Mouse (Mus musculus) regulatory T cell (primary cell): ENCODE measurements around the gene Cst9.

Experiments
- in situ Hi-C: fragments of 300-600 bp; cut with MboI, MseI; formaldehyde crosslinking; loops from one replicate; pipeline ENCODE4 v1.15.1; 2025; ENCODE audit warnings: high pct_unique_total_duplicates

Gene Cst9

DNA sequence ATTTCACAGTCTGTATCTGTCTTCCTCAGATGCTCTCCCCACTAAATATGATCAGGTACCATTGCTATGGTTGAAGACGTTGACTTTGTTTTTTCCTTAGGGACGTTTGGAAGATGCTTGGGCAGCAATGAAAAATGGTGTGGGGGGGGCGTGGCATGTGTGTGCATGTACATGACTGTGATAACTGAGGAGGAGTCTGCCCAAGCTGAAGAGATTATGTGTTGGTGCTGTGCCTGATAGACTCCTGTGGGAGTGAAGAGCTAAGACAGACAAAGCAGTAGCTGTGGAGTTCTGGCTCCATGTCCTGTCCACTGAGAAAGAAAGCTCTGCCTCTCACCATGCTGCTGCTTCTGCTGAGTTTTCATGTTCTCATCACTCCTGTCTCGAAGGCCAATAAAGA lies at the start of gene Cst9:
Cst9 (plus strand) TSS at position 236 of the 400 bp plus-strand sequence.
- in situ Hi-C loops = no loop called here

DNA sequence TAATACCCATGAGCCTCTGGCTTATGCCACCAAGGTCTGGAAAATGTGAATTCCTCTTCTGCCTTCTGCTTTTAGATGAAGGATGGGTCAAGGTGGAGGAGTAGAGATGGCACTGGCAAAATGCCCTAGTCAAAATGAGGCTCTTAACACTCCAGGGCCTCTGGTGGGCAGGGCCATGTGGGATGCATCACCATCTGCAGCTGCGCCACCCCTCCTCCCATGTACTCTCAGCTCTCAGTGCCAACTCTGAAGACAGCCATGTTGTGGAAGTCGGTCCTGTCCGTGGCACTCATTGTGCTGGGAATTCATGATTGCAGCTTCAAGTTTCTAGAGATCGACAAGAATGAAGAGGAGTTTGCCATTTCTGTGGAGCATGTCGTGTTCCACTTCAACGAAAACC lies 45.8 kb upstream of the Cst9 start, which contains the start of gene Cst12:
Cst12 (plus strand) TSS at position 220 of the 400 bp plus-strand sequence.
- in situ Hi-C loops = no loop called here

DNA sequence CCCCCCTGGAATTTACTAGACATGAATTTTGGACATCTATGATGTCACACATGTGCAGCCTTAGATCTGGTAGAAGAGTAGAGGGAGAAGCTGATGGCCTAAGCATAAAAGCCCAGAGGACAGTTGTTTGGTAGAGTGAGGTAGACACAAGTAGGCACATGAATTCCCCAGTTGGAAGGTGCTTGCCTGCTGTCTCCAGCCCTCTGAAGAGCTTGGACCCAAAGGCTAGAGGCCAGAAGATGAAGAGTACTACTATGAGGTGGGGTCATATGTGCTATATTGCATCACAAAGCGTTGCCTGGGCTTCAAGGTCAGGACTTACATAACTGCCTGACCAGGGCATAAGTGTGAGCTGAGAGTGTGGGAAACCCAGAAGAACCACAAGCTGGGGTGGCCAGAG lies 36.5 kb upstream of the Cst9 start, which contains the start of gene Cst8:
Cst8 (plus strand) TSS at position 301 of the 400 bp plus-strand sequence.
- in situ Hi-C loops = no loop called here

- in situ Hi-C loops = no loop called here
These were observed 33.4 kb upstream of the Cst9 start for GRCm38 (mm10) chr2:148801491-148801921.

DNA sequence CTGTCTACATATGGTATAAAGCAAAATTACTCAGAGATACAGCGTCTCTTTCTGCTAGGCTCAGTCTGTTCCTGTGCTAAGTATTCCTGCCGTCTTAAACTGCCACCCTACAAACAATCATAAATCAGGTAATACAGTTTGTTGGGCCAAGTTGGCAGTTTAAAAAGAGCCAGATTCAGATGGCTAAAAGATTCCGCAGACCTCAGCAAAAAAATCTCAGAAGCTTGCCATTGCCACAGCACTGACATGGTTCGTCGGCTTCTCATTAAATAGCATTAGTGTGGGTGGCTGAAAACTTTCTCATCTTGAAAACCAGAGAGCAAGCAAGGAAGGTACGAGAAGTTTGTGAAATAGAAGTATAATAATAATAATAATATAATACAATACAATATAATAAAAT lies 28.3 kb upstream of the Cst9 start:
- in situ Hi-C loops = no loop called here

DNA sequence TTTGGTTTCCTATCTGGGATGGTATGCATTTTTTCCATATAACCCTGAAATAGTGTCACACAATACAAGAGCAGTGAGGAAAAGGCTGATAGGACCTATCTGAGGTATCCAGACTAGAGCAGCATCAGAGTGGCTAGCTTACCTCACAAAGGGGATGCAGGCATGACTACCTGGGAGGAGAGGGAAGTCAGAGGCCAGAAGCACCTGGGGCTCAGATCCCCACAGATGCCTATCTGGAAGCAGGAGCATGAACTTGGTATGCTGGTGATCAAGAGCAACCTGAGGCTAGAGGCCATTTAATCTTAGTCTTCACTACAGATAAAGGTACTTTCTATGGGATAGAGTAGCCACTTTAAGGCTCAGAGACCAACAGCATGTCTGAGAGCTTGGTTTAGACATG lies 15.0 kb upstream of the Cst9 start, which contains the start of gene Cst13:
Cst13 (plus strand) TSS at position 173 of the 400 bp plus-strand sequence.
- in situ Hi-C loops = no loop called here

GRCm38 (mm10) chr2:148825986-148826385 lies 9.0 kb upstream of the Cst9 start:
- in situ Hi-C loops = no loop called here

GRCm38 (mm10) chr2:148838075-148838777 lies 3.3 kb downstream of the Cst9 start:
- in situ Hi-C loops = no loop called here

- in situ Hi-C loops = no loop called here
These were observed 4.3 kb downstream of the Cst9 start for GRCm38 (mm10) chr2:148839224-148839623.

DNA sequence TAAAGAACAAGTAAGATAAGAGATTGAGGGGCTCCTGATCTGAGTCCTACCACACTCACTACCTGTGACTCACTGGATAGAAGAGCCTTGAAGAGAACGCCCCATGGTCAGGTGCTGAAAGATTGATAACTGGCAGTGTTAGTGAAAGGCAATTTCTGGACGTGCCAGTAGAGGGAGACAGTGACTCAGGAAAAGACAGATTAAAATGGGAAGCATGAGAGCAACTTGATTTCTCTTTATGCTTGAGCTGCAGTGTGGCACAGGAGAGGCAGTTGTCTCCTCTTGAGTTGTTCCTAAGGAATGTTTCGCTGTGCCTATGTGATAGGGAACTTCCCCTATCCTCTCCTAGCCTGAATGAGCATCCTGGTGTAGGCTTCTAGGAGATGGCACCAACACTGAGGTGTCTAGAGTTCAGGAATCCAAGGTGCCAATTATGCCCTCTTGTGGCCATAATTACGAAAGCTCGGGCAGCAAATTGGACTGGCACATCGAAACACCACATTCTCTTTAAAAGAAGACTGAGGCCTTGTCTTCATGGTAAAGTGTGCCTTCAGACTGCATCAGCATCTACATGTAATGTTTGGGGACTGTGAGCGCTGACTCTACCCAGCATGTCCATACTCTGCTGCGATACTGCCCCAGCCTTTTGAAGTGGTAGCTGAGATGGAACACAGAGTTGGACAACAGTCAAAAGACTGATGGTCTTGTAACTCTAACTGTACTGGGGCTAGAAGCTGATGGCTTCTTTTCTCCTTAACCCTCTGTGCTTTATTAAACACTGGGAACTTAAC lies 16.4 kb downstream of the Cst9 start:
- in situ Hi-C loops = loop anchor here (5.0 kb wide), 1 partner anchor 46 kb away; no protein-coding TSS in a partner anchor

DNA sequence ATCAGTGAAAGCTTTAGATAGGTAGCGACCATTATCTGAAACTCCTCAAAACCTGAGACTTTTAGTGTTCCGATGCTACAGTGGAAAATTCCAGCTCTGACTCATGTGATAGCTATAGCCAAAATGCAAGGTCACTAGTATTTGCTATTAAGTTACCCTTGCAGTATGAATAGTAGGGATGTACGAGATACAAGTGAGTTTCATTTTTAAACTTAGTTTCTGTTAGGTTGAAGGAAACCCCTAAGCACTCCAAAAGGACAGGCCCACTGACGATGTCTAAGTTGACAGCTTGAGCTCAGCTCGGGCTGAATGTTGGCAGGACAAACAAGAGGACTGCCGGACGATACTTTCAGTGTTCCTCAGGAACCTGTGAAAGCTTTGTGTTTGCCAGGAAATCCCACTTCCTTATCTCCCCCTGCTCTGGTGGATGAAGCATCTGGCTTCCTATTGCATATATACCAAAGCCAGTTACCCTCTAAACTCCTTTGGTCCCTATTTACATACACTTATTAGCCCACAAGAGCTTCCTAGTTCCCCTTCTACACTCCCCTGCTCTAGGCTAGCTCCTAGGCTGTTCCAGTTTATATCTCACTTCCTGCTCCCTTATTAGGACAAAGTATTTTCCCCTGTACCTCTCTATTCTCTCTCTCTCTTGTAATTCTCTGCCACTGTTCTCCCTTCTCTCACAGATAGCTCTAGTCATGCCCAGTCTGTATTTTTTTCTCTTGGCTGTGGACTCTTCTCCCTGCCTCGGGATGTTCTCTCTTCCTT lies 21.9 kb downstream of the Cst9 start:
- in situ Hi-C loops = no loop called here

- in situ Hi-C loops = no loop called here
These were observed 22.6 kb downstream of the Cst9 start for GRCm38 (mm10) chr2:148857506-148857905.

DNA sequence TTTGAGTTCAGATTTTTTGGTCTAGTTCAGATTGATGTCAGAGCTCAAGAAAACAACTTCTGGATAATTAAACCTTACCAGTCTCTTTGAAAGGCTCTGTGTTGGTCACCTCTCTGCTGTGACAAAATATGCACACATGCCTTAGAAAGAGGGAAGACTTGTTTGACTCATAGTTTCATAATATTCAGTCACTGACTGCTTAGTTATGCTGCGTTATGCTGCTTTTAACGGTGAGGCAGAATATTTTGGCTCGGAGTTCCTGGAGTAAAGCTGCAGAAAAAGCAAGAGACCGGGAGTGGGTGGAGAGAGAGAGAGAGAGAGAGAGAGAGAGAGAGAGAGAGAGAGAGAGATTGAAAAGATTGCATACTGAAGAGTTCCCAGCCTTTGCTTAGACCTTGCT lies 26.0 kb downstream of the Cst9 start:
- in situ Hi-C loops = no loop called here

GRCm38 (mm10) chr2:148861693-148862092 lies 26.7 kb downstream of the Cst9 start:
- in situ Hi-C loops = no loop called here

GRCm38 (mm10) chr2:148864966-148865365 lies 30.0 kb downstream of the Cst9 start, which contains the start of gene 9230104L09Rik:
Gene 9230104L09Rik (minus strand): TSS chr2:148865038.
- in situ Hi-C loops = no loop called here

DNA sequence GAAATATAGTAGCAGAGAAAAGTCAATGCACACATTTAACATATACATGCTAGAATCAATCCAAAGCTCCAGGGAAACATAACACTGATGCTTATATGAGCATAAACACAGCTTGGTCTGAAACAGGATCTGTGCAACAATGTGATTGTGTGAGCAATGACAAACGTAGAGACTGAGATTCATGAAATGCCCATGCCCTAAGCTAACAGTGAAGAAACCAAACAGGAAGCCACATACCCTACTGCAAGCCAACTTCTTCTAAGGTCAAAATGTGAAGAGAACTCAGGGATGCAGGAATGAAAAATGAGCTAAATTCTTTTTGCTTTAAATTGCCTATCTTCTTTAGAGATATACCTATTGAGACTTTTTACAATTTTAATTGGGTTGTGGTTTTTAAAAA lies 34.0 kb downstream of the Cst9 start:
- in situ Hi-C loops = no loop called here

DNA sequence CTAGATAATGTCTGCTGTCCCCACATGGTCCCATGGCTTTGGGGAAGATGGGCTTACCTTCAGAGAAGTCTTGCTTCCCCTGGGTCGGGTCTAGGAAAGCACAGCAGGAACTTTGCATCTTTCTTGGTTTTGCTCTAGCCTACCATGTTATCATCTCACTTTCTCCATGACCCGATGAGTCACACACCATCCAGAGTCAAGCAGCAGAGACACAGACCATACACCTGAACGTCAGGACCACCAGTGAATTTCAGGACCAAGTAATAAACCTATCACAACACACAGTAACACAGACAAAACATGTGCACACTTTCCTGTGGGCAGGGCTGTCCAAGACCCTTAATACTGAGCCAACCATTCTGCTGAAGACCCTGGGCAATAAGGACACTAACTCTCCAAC lies 35.6 kb downstream of the Cst9 start:
- in situ Hi-C loops = no loop called here

DNA sequence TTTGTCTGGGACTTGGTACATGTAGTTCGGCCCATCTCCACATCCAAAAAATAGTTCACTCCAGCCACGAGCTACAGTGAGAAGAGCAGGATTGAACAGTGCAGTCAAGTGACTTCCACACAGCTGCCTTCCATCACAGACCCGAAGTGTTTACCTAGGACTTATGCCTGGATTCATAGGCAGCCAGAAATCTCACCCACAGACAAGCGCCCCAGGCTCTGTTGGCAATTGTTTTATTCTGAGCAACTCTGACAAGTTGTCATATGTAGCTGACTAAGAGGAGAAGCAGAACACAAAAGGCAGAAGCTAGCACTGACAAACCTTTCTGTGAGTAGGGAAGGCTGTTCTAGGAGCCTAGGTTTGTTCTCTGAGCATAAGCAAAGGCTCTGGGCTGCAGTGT lies 37.9 kb downstream of the Cst9 start:
- in situ Hi-C loops = no loop called here

DNA sequence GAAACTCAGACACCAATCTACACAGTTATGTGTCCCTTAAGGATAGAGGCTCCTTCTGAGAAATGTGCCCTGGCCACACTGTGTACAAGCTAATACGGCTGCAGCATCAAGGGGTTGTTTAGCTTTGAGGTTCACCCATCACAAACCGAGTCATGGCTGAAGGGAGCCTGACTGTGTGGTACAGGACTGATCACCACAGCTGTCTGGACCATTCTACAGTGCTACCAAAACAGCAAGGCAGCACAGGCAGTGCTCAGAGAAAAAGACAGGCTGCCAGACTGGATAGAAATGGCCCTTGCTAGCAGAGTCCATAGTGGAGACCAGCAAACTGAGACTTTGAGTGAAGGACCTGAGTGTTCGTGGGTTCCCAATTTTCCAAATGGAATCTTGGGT lies 39.3 kb downstream of the Cst9 start:
- in situ Hi-C loops = no loop called here

GRCm38 (mm10) chr2:148874617-148875334 lies 39.8 kb downstream of the Cst9 start:
- in situ Hi-C loops = no loop called here

DNA sequence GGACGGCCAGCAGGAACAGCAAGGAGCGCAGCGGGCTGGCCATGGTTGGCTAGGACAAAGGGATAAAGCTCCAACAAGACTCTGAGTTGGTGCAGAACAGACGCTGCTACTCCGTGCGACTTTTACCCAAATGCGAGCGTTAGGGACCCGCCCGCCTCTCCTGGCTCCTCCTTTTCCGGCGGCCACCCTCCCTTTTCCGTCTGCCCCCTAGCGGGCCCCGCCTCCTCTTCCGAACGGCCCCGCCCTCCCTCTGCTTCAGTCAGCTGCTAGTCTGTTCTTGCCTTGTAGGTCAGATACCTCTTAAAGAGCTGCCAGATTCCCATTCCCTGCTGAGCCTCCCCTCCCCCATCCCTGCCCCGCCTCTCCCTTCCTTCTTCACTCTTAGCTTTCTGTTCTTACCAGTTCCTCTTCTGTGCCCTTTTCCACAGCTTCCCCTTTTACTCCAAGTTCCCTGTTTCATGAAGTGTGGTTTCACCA lies 40.4 kb downstream of the Cst9 start, which contains the start of gene Cst3:
Cst3 (minus strand) TSS at position 358 of the 477 bp plus-strand sequence.
- in situ Hi-C loops = no loop called here
